Mouse (Mus musculus) liver, postnatal 0 days (tissue): Measurements from ENCODE around the gene Ccdc78.

ENCODE experiments used
- CTCF ChIP-seq: sonication (generic); IDR thresholded peaks from 2 replicates; pipeline ENCODE4 v1.5.1; 2016; ENCODE audit warnings: antibody characterized with exemption, low read depth
- EP300 ChIP-seq: IDR thresholded peaks from 2 replicates; pipeline ENCODE4 v1.6.1; 2016; ENCODE audit warnings: antibody characterized with exemption, low read depth, mild to moderate bottlenecking

- no peak for TF ChIP-seq EP300
- TF ChIP-seq CTCF: no peak
Observed at GRCm38 (mm10) chr17:25810890-25811289, 24.5 kb downstream of the Ccdc78 start.
